Mouse (Mus musculus) hindbrain, embryonic 13.5 days (tissue): Measurements from ENCODE around the gene Epha1. TPM values are rescaled to one million over a fixed set of nuclear protein-coding genes. Genes with fewer than 3 reads are reported as not detected.

Experiments used
- ATAC-seq: fragments of 200-750 bp; cut with Nextera tagmentation; 2 replicates; pipeline ENCODE4 v1.8.0; 2017; ENCODE audit warnings: moderate TSS enrichment; ENCODE audit not compliant: low FRiP score
- H3K27ac ChIP-seq: fragments of 300-500 bp; sonication (generic); 2 replicates; pipeline ENCODE4 v1.5.1; 2015; ENCODE audit warnings: inconsistent platforms, mild to moderate bottlenecking, moderate library complexity
- H3K27me3 ChIP-seq: fragments of 300-500 bp; sonication (generic); 2 replicates; pipeline ENCODE4 v1.6.1; 2015; ENCODE audit warnings: mild to moderate bottlenecking, inconsistent platforms
- H3K36me3 ChIP-seq: fragments of 300-500 bp; sonication (generic); 2 replicates; pipeline ENCODE4 v1.6.1; 2015; ENCODE audit warnings: mild to moderate bottlenecking, inconsistent platforms
- H3K4me1 ChIP-seq: fragments of 300-500 bp; sonication (generic); replicated peaks from 2 replicates; pipeline ENCODE4 v1.6.1; 2015; ENCODE audit warnings: inconsistent platforms
- H3K4me2 ChIP-seq: fragments of 300-500 bp; sonication (generic); 2 replicates; pipeline ENCODE4 v1.6.1; 2015; ENCODE audit warnings: inconsistent platforms, mild to moderate bottlenecking, moderate library complexity
- H3K4me3 ChIP-seq: fragments of 300-500 bp; sonication (generic); 2 replicates; pipeline ENCODE4 v1.5.1; 2015; ENCODE audit warnings: mild to moderate bottlenecking, inconsistent platforms
- H3K9ac ChIP-seq: fragments of 300-500 bp; sonication (generic); 2 replicates; pipeline ENCODE4 v1.6.1; 2015; ENCODE audit warnings: mild to moderate bottlenecking, inconsistent platforms
- H3K9me3 ChIP-seq: fragments of 300-500 bp; sonication (generic); 2 replicates; pipeline ENCODE4 v1.6.1; 2016; ENCODE audit warnings: inconsistent platforms
- WGBS: fragments of 180-500 bp; shearing (Covaris S2); methylation state at CpG from one replicate; pipeline ENCODE4 v1.1.7; 2015; 5-methylcytosine and 5-hydroxymethylcytosine counted together
- polyA plus RNA-seq: library from polyadenylated mRNA; unstranded; fragments of >200 nt; fragmentation: Nextera tagmentation; extraction: Ambion mirVana; gene quantifications from 2 replicates; pipeline ENCODE4 v1.2.1, GENCODE M21; 2015

The Epha1 gene
- polyA plus RNA-seq, 1 experiment from 2014 or later, result 0.68 TPM

DNA sequence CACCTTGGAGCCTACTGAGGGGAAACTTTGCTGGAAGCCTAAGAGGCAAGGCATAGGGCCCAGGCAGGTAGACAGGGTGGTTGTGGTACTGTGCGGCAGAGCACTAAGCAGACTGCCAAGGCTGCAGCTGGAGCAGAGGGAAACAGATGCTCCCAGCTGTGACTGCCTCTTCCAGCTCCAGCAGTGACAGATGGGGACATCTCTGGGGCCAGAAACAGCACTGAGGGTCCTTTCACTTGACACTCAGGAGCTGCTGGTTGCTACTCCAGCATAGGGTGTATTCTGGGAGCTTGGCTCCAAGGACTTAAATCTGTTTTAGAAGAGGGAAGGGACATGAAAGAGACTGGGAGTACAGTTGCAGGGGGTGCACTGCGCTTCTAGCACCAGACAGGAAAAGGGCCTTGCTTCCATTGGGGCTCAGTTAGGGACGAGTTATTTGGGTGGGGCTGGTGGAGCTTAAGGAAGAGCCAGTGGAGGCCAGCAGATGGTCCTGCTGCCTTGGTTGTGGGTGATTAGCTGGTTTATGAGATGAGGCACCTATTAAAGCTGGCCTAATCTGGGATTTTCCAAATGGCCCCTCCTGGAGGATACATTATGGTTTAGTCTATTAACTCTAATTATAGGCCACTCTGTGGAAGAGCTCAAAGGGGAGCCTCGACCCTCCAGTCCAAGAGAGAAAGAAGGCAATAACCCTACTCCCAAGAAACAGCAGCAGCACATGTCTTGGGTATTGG lies 2.3 kb downstream of the Epha1 start:
- ATAC-seq, result no peak
- Histone ChIP-seq H3K36me3 (no peaks in the 10 kb centered on the region), H3K4me2 (no peak overlapping the region), H3K4me3 (no peak overlapping the region), H3K9me3 (no peaks in the 10 kb centered on the region), H3K4me1 (peaks cover 15% of the 10 kb centered on the region), H3K9ac (no peak overlapping the region), H3K27me3 (peaks cover 16% of the 10 kb centered on the region), H3K27ac (no peak overlapping the region)
- 42% methylated on average over 4 of the region's 4 CpGs for WGBS

DNA sequence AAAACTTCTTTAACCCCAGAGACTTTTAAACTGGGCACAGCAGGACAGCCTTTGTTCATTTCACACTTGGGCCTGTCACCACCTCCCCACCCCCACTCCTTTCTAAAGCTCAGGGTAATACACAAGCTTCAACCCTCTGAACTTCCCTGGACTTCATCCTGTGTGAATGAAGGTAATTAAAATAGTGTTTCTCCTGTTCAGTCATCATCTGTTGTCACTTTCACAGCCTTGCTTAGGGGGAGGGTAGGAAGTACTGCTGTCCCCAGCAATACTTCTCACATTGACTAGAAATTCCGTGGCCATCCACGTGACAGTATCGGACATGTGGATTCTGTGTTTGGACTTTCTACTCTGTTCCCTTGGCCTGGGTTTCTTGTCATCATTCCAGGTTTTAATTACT lies 3.2 kb downstream of the Epha1 start:
- no peak for ATAC-seq
- Histone ChIP-seq H3K4me2 (no peak overlapping the region), H3K27me3 (peaks cover 16% of the 10 kb centered on the region), H3K4me1 (peaks cover 15% of the 10 kb centered on the region), H3K36me3 (no peaks in the 10 kb centered on the region), H3K4me3 (no peak overlapping the region), H3K27ac (no peak overlapping the region), H3K9ac (no peak overlapping the region), H3K9me3 (no peaks in the 10 kb centered on the region)
- WGBS, result 7% methylated on average over 3 of the region's 3 CpGs

DNA sequence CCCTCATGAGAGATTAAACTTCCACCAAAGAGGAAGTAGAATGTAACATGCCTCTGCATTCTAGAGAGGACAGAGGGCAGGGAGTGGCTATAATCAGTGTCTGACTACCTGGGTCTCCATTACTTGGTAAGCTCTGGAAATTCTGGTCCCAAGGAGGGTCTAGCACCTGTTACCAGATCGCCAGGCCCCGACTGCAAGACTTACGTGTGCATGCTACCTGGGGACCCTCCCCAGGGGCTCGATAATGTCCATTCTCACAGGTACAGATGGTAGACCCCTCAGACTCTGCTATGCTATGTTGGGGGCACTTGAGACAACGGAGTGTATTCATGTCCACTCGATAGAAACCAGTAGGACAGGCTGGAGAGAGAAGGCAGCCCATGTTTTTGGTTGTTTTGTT lies 7.9 kb downstream of the Epha1 start:
- Histone ChIP-seq H3K4me2 (no peak overlapping the region), H3K4me1 (no peaks in the 10 kb centered on the region), H3K9me3 (no peaks in the 10 kb centered on the region), H3K27me3 (no peaks in the 10 kb centered on the region), H3K36me3 (peaks cover 4% of the 10 kb centered on the region), H3K9ac (no peak overlapping the region), H3K4me3 (no peak overlapping the region), H3K27ac (no peak overlapping the region)
- ATAC-seq, result no peak
- 90% methylated on average over 6 of the region's 6 CpGs for WGBS

DNA sequence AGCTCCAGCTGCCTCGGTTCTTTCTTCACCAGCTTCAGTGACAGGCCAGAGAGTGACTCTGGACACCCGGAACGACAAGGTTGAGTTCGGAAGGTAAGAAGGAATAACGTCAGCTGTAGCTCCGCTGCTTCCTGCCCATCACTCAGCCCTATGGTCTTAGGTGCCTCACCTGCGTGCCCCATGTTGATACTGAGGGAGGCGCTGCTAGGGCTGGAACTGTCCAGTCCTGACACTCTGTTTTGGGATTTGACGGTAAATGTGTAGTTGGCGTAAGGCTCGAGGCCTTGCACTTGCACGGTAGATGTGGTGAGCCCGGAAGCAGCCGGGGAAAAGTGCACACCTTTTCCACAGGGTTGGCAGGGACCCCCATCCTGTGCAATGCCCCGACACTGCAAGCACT lies 8.5 kb downstream of the Epha1 start:
- H3K4me2 ChIP-seq, result no peak overlapping the region
- H3K4me3 ChIP-seq, result no peak overlapping the region
- no peaks in the 10 kb centered on the region for H3K9me3 ChIP-seq
- no peak overlapping the region for H3K27ac ChIP-seq
- H3K9ac ChIP-seq, result no peak overlapping the region
- H3K4me1 ChIP-seq, result no peaks in the 10 kb centered on the region
- H3K27me3 ChIP-seq, result no peaks in the 10 kb centered on the region
- no peak for ATAC-seq
- H3K36me3 ChIP-seq, result peaks cover 10% of the 10 kb centered on the region
- WGBS, result 95% methylated on average over 15 of the region's 15 CpGs

DNA sequence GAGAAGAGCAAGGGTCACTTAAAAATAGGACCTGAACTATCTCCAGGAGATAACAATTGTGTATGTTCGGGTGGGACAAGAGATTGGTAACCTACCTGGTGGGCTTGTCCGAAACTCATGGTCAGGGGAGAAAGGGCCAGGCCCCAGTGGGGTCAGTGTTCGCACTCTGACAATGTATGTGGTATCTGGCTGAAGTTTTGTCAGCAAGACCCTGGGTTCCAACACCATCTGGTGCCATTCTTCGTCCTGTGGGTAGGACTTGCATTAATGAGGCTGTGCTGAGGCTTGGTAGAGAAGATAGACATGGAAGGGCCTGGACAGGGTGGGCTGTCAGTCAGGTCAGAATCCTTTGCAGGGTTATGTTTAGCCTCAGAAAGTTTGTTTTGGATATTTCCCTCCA lies 9.0 kb downstream of the Epha1 start:
- ATAC-seq, result no peak
- no peak overlapping the region for H3K9ac ChIP-seq
- WGBS, result 88% methylated on average over 4 of the region's 4 CpGs
- no peak overlapping the region for H3K27ac ChIP-seq
- H3K9me3 ChIP-seq, result no peaks in the 10 kb centered on the region
- H3K4me3 ChIP-seq, result no peak overlapping the region
- no peaks in the 10 kb centered on the region for H3K27me3 ChIP-seq
- H3K4me2 ChIP-seq, result no peak overlapping the region
- H3K4me1 ChIP-seq, result no peaks in the 10 kb centered on the region
- H3K36me3 ChIP-seq, result peaks cover 15% of the 10 kb centered on the region

DNA sequence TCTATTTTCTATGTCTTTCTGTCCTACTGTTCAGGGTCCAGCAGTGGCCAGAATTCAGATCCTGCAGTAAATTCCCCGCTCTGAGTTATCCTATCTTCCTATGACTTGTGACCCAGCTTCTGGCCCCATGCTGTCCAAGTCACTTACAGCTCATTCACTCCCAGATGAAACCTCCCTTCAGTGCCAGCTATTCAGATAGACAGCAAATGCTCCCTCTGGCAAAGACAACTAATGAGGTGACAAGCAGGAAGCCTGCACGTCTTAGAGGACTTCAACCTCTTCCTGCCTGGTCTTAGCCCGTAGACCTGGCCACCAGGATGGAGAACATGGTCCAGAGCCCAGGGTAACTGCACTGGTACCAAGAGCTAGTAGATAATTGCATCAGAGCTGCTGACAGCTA lies 10.1 kb downstream of the Epha1 start:
- Histone ChIP-seq H3K4me3 (no peak overlapping the region), H3K27ac (no peak overlapping the region), H3K4me2 (no peak overlapping the region), H3K36me3 (peaks cover 26% of the 10 kb centered on the region), H3K9me3 (no peaks in the 10 kb centered on the region), H3K27me3 (no peaks in the 10 kb centered on the region), H3K9ac (no peak overlapping the region), H3K4me1 (no peaks in the 10 kb centered on the region)
- WGBS, result 63% methylated on average over 3 of the region's 3 CpGs
- 0 out of 2 replicates have a peak, but pooled peaks have one; percentile 14 for ATAC-seq

DNA sequence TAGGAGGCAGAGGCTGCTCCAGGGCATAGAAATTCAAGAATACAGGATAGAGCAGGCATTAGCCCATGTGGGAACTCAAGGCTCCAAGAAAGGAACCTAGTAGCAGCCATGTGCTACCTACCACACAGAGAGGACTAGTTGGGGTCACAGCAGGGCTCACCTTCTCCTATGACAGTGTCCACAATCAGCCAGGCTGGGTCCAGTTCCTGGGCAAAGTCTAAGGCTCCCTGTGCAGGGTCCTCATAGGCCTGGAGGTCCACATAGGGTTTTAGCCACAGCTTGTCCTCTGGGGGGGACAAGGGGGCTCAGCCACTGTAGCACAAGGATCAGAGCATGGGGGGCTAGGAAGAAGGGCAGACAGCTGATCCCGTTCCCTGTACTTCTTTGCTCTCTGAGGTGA lies 10.6 kb downstream of the Epha1 start:
- Histone ChIP-seq H3K27ac (no peak overlapping the region), H3K4me1 (no peaks in the 10 kb centered on the region), H3K36me3 (peaks cover 31% of the 10 kb centered on the region), H3K9ac (no peak overlapping the region), H3K9me3 (no peaks in the 10 kb centered on the region), H3K27me3 (no peaks in the 10 kb centered on the region), H3K4me2 (no peak overlapping the region), H3K4me3 (no peak overlapping the region)
- 75% methylated on average over 1 of the region's 1 CpGs for WGBS
- no peak for ATAC-seq

DNA sequence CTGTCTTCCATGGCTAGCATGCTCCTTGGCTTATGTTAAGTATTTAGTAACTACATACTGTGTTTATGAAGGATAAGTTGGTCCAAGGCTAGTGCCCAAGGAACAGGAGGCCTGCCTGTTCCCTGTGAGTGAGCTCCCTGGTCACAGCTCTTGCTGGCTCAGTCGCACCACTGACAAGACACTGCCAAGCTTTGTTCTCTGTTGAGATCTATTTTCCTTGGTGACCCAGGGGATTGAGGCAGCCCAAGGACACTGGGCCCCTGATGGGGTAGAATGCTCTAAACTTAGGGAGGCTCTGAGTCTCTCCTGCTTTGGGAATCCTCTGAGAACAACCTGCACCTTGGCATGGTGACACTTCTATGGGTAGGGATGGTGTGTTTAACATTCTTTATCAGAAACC lies 11.0 kb downstream of the Epha1 start:
- Histone ChIP-seq H3K4me3 (no peak overlapping the region), H3K9me3 (no peaks in the 10 kb centered on the region), H3K4me2 (no peak overlapping the region), H3K36me3 (peaks cover 35% of the 10 kb centered on the region), H3K9ac (no peak overlapping the region), H3K4me1 (no peaks in the 10 kb centered on the region), H3K27me3 (no peaks in the 10 kb centered on the region), H3K27ac (no peak overlapping the region)
- WGBS, result 71% methylated on average over 1 of the region's 1 CpGs
- no peak for ATAC-seq

DNA sequence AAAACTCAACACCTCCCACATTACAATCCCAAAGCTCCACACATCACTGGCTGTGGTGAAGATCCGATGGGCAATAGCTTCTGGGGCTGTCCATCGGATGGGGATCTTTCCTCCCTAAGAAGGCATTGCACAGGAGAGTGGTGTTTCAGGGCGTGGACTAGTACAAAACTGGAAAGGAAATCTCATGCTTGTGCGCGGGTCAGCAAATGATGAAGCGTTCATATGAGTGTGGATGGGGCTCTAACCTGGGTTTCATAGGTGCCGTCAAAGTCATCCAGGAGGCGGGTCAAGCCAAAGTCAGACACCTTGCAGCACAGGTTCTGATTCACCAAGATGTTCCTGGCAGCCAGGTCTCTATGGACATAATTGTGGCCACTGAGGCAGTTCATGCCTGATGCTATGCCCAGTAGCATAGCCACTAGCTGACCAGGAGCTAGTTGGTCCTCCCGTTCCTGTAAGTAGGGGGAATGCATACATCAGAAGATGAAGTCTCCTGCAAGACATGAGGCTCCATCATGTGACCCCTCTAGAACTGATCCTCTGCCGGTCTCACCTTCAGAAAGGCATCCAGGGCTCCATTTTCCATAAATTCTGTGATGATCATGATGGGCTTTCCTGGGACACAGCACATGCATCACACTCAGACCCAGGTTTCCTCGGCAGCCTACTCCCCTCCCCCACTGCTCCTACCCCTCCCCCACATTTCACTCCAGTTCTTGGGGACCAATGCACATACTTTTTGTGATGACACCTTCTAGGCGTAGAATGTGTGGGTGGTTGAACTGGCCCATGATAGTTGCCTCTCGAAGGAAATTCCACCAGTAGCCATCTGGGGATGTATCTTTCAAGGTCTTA lies 11.8 kb downstream of the Epha1 start:
- H3K36me3 ChIP-seq, result peaks cover 43% of the 10 kb centered on the region
- H3K27me3 ChIP-seq, result no peaks in the 10 kb centered on the region
- no peak overlapping the region for H3K9ac ChIP-seq
- H3K27ac ChIP-seq, result no peak overlapping the region
- WGBS, result 93% methylated on average over 13 of the region's 13 CpGs
- no peak overlapping the region for H3K4me3 ChIP-seq
- H3K4me1 ChIP-seq, result no peaks in the 10 kb centered on the region
- ATAC-seq, result no peak
- H3K9me3 ChIP-seq, result no peaks in the 10 kb centered on the region
- H3K4me2 ChIP-seq, result no peak overlapping the region

DNA sequence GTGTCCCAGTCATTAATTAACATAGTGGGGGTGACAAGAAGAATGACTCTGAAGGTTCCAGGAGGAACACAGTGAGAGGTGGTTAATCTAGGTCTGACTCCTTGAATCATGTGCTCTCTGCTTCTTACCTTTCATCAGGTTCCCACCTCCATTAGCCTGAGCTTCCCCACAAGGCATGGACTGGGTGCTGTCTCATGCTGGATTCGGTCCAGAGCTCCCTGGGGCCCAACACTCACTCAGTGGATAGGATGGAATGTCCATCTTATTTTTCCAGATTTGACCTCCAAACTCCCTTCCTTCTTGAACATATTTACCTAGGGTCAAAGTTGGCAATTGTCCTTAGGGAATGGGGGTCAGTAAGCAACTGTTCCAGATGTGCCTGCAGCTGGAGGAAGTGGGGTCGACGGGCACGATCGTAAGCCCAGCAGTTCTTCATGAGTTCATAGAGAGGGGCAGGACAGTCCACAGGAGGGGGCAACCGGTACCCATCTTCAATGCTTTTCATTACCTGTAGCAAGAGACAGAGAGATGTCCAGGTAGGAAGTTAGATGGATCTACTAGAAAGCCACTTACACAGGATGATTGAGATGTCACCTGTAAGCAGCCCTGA lies 12.7 kb downstream of the Epha1 start:
- Histone ChIP-seq H3K4me3 (no peak overlapping the region), H3K27me3 (no peaks in the 10 kb centered on the region), H3K36me3 (peaks cover 53% of the 10 kb centered on the region), H3K27ac (no peak overlapping the region), H3K4me1 (no peaks in the 10 kb centered on the region), H3K9me3 (no peaks in the 10 kb centered on the region), H3K9ac (no peak overlapping the region), H3K4me2 (no peak overlapping the region)
- no peak for ATAC-seq
- WGBS, result 92% methylated on average over 6 of the region's 6 CpGs

DNA sequence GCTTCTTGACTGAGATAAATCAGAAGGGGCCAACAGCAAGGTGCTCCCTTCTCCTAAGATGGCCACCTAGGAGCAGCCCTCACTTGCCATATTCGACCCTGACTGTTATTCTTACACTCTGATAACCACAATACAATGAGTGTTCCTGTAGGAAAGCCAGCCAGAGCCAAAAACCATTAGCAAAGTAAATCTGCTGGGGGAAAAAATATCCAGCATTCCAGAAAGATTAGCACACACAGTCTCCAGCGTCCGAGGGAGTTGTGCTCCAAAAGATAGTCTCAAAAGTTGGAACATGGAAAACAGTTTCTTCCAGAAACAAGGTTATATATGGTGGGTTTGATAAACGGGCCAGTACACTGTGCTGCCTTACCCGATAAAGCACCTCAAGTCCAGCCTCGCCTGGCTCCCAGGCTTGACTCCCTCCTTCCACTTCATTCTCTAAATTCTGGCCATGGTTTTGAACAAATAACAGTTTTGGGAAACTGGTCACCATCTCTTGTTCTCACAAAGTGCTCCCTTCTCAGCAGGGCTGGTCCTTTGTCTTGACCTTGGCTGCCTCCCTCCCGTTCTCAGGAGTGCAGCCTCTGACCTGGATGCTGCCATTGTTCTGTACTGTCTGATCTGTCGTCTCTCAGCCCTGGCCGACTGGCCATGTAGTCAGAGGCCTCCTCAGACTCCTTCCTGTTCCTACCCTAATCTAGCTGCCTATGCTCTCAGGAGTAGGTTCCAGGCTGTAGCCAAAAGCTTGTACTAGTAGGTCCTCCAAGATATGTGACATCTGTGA lies 13.5 kb downstream of the Epha1 start:
- WGBS, result 76% methylated on average over 9 of the region's 9 CpGs
- no peaks in the 10 kb centered on the region for H3K27me3 ChIP-seq
- no peak overlapping the region for H3K27ac ChIP-seq
- ATAC-seq, result no peak
- H3K9ac ChIP-seq, result no peak overlapping the region
- peaks cover 60% of the 10 kb centered on the region for H3K36me3 ChIP-seq
- H3K4me3 ChIP-seq, result no peak overlapping the region
- no peak overlapping the region for H3K4me2 ChIP-seq
- H3K4me1 ChIP-seq, result peaks cover 5% of the 10 kb centered on the region
- no peaks in the 10 kb centered on the region for H3K9me3 ChIP-seq

DNA sequence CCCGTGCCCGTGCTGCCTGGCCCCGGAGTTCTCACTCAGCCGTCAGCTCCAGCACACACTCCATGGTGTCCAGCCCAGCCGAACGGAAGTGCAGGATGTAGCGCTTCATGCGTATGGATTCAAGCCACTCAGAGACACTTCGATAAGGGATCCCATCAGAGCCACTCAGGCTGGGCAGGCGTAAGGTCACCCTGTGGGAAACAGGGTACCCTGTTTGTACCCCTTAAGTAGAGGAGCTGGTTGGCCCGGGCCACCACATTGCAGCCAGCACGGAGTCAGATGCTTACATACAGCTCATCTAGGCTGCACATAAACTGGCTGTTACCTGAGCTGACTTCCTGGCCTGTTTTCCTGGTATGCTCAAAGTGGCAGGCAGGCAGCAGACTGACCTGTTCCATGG lies 14.2 kb downstream of the Epha1 start:
- H3K4me1 ChIP-seq, result peaks cover 12% of the 10 kb centered on the region
- no peaks in the 10 kb centered on the region for H3K9me3 ChIP-seq
- no peak overlapping the region for H3K27ac ChIP-seq
- no peak overlapping the region for H3K9ac ChIP-seq
- no peak for ATAC-seq
- no peak overlapping the region for H3K4me3 ChIP-seq
- H3K27me3 ChIP-seq, result no peaks in the 10 kb centered on the region
- no peak overlapping the region for H3K4me2 ChIP-seq
- 91% methylated on average over 12 of the region's 12 CpGs for WGBS
- peaks cover 61% of the 10 kb centered on the region for H3K36me3 ChIP-seq
